Mouse (Mus musculus) cerebellum, postnatal 36 days (tissue): ENCODE measurements at regions not wholly inside any gene's neighbourhood (a gene's known extent, or its start where the extent isn't known, plus 50 kb on each side); places are given as distances from the start of the nearest gene placed in this dataset.

Source experiments
- DNase-seq, 2 experiments: peaks; one replicate each; pipeline ENCODE4 v3.0.0; 2021 to 2022; ENCODE audit warnings: mixed read lengths in 2 of 2

DNA sequence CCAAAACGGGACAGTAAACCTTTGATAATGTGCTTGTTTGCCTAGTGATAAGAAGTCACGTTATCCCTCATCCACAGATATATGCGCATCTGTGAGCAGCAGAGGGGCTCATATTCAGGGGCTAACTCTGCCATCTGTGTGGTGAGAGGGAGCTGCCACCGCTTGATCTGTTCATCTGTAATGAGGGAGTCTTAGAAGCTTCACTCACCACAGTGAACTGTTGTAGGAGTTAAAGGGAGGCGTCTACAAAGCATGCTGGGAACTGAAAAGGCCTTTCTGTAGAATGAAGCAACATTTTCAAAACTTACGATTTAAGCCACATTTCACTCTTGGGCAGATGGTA lies 324.1 kb upstream of the 1700056E22Rik start:
- no peak for DNase-seq

DNA sequence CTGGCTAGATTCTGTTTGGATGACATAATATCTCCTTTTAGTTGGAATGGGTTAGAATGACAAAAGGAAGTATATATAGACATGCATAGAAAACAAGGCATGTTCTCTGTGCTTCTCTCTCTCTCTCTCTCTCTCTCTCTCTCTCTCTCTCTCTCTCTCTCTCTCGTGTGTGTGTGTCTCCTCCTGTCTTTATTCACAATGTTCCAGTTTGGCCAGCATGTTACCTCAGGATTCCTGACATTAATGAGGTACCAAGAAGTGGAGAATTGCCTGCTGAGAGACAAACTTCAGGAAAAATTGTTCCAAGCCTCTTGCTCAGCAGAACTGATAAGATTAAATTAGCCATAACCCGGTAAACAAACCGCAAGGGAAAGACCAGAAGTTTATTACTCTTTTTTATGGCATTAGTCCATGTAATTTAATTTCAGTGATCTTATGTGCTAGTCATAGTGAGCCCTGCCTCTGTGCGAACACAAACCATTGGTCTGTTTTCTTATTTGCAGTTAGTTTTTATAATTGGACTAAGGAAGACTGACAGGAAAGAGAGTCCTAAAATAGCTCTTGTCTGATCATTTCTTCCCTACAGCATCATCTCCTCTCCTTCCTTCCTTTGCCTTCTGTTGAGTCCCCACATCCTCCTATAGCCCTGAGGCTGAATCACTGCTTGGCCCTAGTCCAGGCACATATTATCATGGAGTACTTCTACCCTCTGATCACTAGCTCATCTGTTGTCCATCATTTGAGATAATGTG lies 323.5 kb upstream of the 1700056E22Rik start:
- no peak for DNase-seq

DNA sequence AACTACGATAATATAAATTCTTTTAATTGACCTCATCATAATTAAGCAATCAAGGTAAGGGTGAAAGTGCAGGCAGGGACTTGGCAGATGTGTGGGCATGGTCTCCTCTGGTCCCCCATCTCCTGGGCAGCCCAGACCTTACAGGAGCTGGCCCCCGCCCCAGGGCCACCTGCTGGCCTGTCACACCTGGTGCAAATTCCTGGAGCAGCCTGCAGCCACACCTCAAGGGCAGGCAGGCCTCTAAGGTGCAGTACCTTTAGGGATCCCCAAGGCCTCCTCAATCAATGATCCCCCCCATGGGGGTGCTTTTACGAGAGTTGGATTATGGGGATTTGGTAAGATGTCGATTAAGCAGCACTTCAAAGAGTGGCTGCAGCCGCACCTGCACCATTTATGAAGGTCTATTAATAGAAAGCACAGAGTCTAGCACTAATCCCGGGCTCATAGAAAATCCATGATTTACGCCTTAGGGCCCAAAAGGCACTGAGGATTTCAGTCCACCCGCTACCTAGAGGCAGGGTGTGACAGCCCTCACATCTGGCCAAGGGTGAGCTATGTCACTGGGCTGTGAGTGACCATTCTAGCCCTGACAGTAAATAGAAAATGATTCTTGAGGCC lies 319.8 kb upstream of the 1700056E22Rik start:
- no peak for DNase-seq

GRCm38 (mm10) chr1:184351760-184352159 lies 317.7 kb upstream of the 1700056E22Rik start:
- DNase-seq, result no peak

GRCm38 (mm10) chr1:184344829-184345228 lies 310.7 kb upstream of the 1700056E22Rik start:
- DNase-seq, result no peak

DNA sequence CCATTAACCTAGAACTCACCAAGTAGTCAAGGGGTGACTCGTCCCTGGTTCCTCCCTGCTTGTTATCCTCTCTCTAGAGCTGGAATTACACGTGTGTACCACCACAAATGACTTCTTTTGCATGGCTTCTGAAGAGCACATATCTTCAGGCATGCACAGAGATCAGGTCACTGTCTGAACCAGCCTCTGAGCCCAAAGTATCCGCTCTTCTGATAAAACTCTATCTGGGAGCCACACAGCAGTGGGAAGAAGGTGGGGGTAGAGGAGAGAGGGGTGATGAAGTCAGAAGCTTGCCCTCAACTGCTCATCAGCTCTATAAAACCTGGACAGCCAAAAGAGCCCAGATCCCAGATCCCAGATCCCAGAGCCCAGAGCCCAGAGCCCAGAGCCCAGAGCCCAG lies 301.9 kb upstream of the 1700056E22Rik start:
- no peak for DNase-seq

DNA sequence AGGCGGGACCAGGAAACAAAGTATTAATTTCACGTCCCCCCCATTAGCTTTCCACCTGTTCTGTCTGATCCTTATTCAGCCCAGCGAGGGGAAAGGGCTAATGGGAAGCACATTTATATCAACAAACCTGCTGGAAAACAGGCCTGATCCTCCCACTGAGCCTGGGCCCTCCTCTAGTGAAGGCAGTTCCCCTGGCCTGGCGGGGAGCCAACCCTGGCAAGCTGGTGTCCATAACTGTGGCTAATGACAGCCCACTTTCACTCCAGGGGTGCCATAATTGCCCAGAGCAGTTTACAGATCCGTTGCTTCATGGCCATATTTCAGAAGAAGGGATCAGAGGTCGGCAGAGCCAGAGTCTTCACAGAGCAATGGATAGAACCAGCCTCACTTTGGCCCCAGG lies 301.2 kb upstream of the 1700056E22Rik start:
- DNase-seq, result peak; percentile 29 to 52

DNA sequence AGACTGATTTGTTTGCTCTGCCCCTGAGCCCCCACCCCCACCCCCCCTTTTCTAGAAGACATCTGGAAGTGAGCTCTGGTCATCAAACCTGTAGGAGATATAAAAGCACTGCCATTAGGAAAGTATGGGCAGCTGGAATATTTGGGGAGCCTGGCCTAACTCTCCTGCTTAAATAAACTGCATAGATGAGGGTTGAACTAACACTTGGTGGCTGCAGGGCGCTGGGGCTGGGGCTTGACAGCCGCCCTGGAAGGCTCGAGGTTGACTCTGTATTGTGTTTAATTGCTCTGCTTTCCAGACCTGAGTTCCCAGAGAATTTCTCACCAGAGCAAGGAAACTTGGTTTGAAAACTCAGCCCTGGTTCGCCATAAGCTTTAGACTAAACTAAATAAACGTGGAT lies 300.7 kb upstream of the 1700056E22Rik start:
- DNase-seq, result no peak

- DNase-seq, result no peak
These were observed 299.0 kb upstream of the 1700056E22Rik start for GRCm38 (mm10) chr1:184333086-184333485.

DNA sequence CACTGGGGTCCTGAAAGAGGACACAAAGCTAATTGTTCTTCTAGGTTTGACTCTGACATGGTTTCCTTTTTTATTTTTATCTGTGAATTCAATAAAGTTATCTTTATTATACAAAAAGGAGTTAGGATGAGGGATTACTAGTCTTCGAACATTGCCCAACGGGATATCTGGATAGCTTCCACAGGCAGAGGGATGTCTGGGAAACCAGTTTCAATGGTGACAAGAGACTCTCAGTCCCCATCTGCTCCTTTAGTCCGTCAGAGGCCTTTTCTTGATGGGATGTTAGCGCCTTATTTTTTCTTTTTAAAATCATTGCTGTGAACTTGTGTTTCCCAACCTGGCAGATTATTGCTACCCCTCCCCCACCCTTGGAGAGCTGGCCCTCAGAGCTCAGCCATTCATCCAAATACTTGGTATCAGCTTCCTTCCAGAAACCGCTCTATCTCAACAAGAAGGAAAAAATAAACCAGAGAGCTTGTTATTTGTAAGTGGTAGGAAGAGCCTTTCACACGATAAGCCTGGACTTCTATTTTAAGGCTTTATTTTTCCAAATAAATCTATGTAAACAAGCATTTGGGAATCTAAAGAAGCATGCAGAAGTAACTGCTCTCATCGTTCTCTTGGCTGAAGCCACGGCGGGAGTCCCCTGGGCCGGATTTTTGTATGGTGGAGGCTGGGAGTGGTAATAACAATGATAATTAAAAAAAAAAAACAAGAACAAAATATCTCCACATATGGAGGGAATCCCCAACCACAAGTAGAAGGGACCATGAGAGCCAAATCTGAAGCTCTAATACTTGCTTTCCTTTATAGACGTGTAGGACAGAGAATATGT lies 296.6 kb upstream of the 1700056E22Rik start:
- DNase-seq, result no peak

DNA sequence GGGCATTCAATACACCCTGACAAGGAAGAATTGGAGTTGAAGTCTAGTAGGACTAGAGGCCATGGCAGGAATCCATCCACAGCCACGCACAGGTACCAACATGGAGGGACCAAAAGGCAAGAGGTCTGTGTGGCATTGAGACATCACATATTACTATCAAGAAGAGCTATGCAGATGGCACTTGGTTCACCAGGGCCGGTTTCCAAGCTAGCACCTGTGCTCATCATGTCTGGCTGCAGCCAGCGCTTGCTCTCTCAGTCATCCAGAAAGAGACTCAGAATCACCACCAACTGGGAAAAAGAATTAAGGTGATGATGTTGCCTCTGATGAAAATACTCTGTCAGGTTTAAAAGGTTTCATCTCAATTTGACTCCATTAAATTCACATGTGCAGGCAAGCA lies 292.1 kb upstream of the 1700056E22Rik start:
- peak; percentile 19 to 26 for DNase-seq

DNA sequence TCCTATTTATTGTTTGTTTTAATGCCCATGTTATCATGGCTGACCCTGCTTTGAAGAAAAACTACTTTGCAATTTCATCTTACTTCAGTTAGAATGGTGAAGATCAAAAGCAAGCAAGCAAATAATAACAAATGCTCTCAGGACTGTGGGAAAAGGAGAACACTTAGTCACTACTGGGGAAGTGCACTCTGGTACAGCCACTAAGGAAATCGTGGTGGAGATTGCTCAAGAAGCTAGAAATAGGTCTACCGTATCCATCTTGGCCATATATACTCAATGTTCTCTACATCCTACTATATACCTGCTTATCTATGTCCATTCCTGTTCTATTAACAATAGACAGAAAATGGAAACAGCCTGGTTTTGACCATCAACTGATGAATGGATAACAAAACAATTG lies 290.1 kb upstream of the 1700056E22Rik start:
- no peak for DNase-seq

- no peak for DNase-seq
These were observed 286.5 kb upstream of the 1700056E22Rik start for GRCm38 (mm10) chr1:184320521-184321177.

GRCm38 (mm10) chr1:184310185-184310815 lies 276.2 kb upstream of the 1700056E22Rik start:
- no peak for DNase-seq

DNA sequence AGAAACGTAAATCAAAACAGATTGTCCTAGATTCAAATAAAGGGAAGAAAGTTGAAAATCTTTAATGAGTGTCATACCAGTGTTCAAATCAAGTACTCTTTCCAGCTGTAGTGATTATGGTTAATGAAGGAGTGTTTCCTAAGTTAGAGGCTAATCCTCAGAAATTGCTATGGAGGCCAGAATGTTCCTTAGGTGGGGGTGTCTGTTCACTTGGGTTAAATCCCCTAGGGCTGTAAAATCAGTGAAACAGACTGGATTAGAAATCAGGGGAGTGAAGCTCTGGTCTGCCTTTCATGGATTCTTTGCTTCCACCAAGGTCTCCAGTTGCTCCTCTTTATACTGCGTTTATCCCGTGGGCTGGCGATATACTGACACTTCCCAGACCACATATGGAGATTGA lies 270.7 kb upstream of the 1700056E22Rik start:
- DNase-seq, result no peak

GRCm38 (mm10) chr1:184304204-184304603 lies 270.1 kb upstream of the 1700056E22Rik start:
- no peak for DNase-seq

DNA sequence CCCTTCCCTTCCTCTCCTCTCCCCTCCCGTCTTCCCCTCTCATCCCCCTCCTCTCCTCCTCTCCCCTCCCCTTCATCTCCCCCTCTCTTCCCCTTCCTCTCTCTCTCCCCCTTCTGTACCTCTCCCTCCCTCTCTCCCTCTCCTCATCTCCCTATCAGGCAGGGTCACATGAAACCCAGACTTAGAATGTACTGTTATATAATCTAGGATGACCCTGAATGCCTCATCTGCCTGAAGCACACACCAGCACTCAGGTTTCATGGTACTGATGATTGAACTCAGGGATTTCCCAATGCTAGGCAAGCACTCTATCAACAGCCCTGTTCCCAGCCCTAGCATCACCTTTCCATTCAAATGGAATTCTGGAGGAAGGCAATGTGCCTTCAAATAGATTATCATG lies 264.6 kb upstream of the 1700056E22Rik start:
- DNase-seq, result no peak

- no peak for DNase-seq
These were observed 263.1 kb upstream of the 1700056E22Rik start for GRCm38 (mm10) chr1:184297001-184297740.

GRCm38 (mm10) chr1:184291129-184291528 lies 257.0 kb upstream of the 1700056E22Rik start:
- DNase-seq, result no peak

- DNase-seq, result no peak
These were observed 255.8 kb upstream of the 1700056E22Rik start for GRCm38 (mm10) chr1:184289733-184290416.

GRCm38 (mm10) chr1:184281768-184282167 lies 247.7 kb upstream of the 1700056E22Rik start:
- no peak for DNase-seq
